Mouse (Mus musculus) brain, embryonic 18.5 days (tissue): ENCODE data around the gene Aqp6.

Experiments
- DNase-seq: peaks from one replicate; pipeline ENCODE4 v3.0.0-alpha.2; 2012; ENCODE audit warnings: low read depth, low spot score

Gene Aqp6

GRCm38 (mm10) chr15:99644776-99645175, 43.6 kb downstream of the Aqp6 start:
- no peak for DNase-seq

- DNase-seq: no peak
Observed at GRCm38 (mm10) chr15:99648326-99648725, 47.1 kb downstream of the Aqp6 start.

GRCm38 (mm10) chr15:99649067-99649761, 48.0 kb downstream of the Aqp6 start:
- DNase-seq: no peak

- no peak for DNase-seq
Observed at GRCm38 (mm10) chr15:99650304-99650703, 49.1 kb downstream of the Aqp6 start.

- peak; percentile 90 for DNase-seq
Observed at GRCm38 (mm10) chr15:99651163-99651872, 50.1 kb downstream of the Aqp6 start, which contains the start of gene Racgap1. Gene Racgap1, minus strand, starts transcription at chr15:99651656.

- DNase-seq: no peak
Observed at GRCm38 (mm10) chr15:99651984-99652872, 51.0 kb downstream of the Aqp6 start.

GRCm38 (mm10) chr15:99653291-99653690, 52.1 kb downstream of the Aqp6 start:
- DNase-seq: no peak

- DNase-seq: no peak
Observed at GRCm38 (mm10) chr15:99653876-99654275, 52.7 kb downstream of the Aqp6 start.
